In the genomic region with DNA sequence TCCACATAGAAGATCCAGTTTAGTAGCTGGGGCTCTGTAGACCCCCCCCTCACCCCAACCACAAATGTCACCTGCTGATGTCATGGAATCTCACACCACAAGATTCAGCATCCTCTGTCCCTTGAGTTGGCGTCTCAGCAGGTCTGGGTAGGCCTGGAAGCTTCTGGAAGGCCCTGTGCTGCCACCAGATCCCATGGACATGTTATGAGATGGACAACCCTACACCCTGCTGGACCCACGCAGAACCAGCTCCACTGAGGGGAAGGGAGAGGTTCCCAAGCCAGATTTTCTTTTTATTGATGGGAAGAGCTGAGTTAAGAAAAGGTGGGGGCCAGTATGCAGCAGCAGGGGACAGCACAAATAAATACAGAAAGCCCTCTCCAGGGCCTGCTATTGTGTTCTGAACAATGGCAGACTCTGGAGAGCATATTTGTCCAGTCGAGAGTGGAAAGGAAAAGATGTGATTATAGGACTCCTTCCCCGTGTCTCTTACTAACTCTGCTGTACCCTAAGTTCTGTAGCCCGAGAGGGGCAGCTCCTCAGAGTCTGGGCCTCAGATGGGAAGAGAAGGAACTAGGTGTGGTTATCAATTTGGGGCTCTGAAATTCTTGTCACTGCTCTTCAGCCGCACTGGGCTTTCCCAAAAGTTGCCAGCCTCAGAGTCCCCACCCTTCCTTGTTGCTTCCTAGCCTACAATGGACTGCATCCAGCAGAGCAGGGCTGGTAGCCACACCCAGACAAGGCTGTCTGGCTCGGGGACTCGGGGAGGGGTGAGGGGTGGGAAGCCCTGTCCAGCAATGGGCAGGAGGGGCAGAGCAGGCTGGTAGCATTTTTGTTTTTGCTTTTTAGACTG, we compare ENCODE assay signal across 12 mouse cellular contexts. TPM values are rescaled to one million over a fixed set of nuclear protein-coding genes. Genes with fewer than 3 reads are reported as not detected.
DNase-seq lines count a peak whose midpoint lies in the region; ATAC-seq and TF ChIP-seq lines count a peak whose summit lies in the region.
"Had no signal": no experiment of that assay in that cellular context is flagged by ENCODE, and none has a peak within 500 bp of the region (broad histone marks: within the 10 kb centered on the region; RNA-seq: fewer than 3 reads in every experiment).

No protein-coding gene starts in this region.

- peaks cover 7% of the 10 kb centered on the region for H3K4me1 ChIP-seq in heart, embryonic 15.5 days (replicated peaks)

- no peak overlapping the region for H3K4me2 ChIP-seq in heart, embryonic 15.5 days

- H3K9ac ChIP-seq in heart, embryonic 15.5 days: no peak overlapping the region
- H3K9ac ChIP-seq: liver, postnatal 0 days had no signal

- intact Hi-C loops in gastrocnemius, adult 2 months (cut with DNase I): no loop called here
- intact Hi-C loops in left cerebral cortex, adult 2 months (cut with DNase I): no loop called here
- intact Hi-C loops in left cerebral cortex, postnatal 4 days (cut with DNase I): no loop called here

- no peak overlapping the region for H3K4me3 ChIP-seq in gastrocnemius, adult 2 months
- no peak overlapping the region for H3K4me3 ChIP-seq in left cerebral cortex, adult 2 months
- H3K4me3 ChIP-seq in heart, embryonic 15.5 days: no peak overlapping the region
- H3K4me3 ChIP-seq: embryonic facial prominence, embryonic 10.5 days had no signal

- peak; percentile 19; the same call in 1 of the 2 replicates for TF ChIP-seq CTCF in gastrocnemius, adult 2 months (IDR thresholded peaks at IDR 0.05)
- peak; percentile 19 for TF ChIP-seq CTCF in left cerebral cortex, adult 2 months (IDR thresholded peaks at IDR 0.05)

- no peaks in the 10 kb centered on the region for H3K27me3 ChIP-seq in heart, embryonic 15.5 days

- 53% methylated on average over 8 of the region's 8 CpGs for WGBS in heart, embryonic 15.5 days

- no peaks in the 10 kb centered on the region; the same call in 1 of the 2 replicates for H3K36me3 ChIP-seq in heart, embryonic 15.5 days
- H3K36me3 ChIP-seq: embryonic facial prominence, embryonic 10.5 days had no signal

- H3K9me3 ChIP-seq in heart, embryonic 15.5 days (replicated peaks): 0 out of 2 replicates have a peak, but pooled peaks cover 4% of the 10 kb centered on the region

- peak; percentile 66 for DNase-seq in gastrocnemius, adult 2 months
- DNase-seq in gastrocnemius, adult 8-10 months (ENCODE audit: low spot score in 2 of 2): no peak
- DNase-seq in left cerebral cortex, adult 2 months (ENCODE audit: extremely low spot score in 1 of 2, low spot score in 2 of 2): no peak
- no peak for DNase-seq in left cerebral cortex, postnatal 4 days
- DNase-seq in lung, postnatal 25 days (ENCODE audit: low spot score): peak; percentile 69
- DNase-seq in frontal cortex, postnatal 25 days (ENCODE audit: low spot score in 2 of 2): no peak
- no peak for DNase-seq in cerebellum, adult 11-12 months
- DNase-seq: liver, postnatal 0 days; right cerebral cortex, postnatal 14 days had no signal

- ATAC-seq in heart, embryonic 15.5 days (replicated peaks; ENCODE audit: insufficient number of reproducible peaks, insufficient read depth, low FRiP score, low read depth): 0 out of 2 replicates have a peak, but pooled peaks have one; percentile 61
- ATAC-seq: forebrain, embryonic 16.5 days; liver, postnatal 0 days had no signal

- H3K27ac ChIP-seq in gastrocnemius, adult 2 months: peak overlapping the region; percentile 82
- H3K27ac ChIP-seq in left cerebral cortex, adult 2 months: peak overlapping the region; percentile 65
- no peak overlapping the region; the same call in 1 of the 2 replicates for H3K27ac ChIP-seq in heart, embryonic 15.5 days
- H3K27ac ChIP-seq: embryonic facial prominence, embryonic 10.5 days had no signal

RNA-seq across cellular contexts. Expression of gene Afap1l2, which starts 20.5 kb away (rescaled TPM):
- total RNA-seq in gastrocnemius, adult 2 months (2021): 1 to 10 TPM; 1.6 TPM
- total RNA-seq in gastrocnemius, adult 8-10 months (2022): 1 to 10 TPM; 1.4 to 2.1 (median 1.8) TPM
- 1 to 10 TPM; 7.9 to 8.4 TPM for total RNA-seq in left cerebral cortex, adult 2 months (2021)
- total RNA-seq in left cerebral cortex, postnatal 4 days (2021): 10 to 100 TPM; 13.6 TPM
- polyA plus RNA-seq in heart, embryonic 15.5 days (2015; fragmentation: Nextera tagmentation; extraction: Ambion mirVana): 2.6 and 5.4 TPM in 2 replicates

Comparison
In these comparisons a context has a peak if more than half of its experiments do, and no peak if none do; other contexts are left out.
1. DNase-seq: peak in gastrocnemius, adult 2 months (single experiment) and lung, postnatal 25 days (single experiment); none in gastrocnemius, adult 8-10 months (0 of 2), left cerebral cortex, adult 2 months (0 of 2), left cerebral cortex, postnatal 4 days (single experiment), frontal cortex, postnatal 25 days (0 of 2) and cerebellum, adult 11-12 months (single experiment).